7 mouse cellular contexts compared by ENCODE assay signal in genomic region chr11:32340476-32341473, GRCm38 (mm10). TPM values are rescaled to one million over a fixed set of nuclear protein-coding genes. Genes with fewer than 3 reads are reported as not detected.
DNase-seq lines count a peak whose midpoint lies in the region; ATAC-seq lines count a peak whose summit lies in the region.

No protein-coding gene starts in this region.

- H3K36me3 ChIP-seq in stomach, embryonic 16.5 days (ENCODE audit: control insufficient read depth, insufficient read depth, low read length) = no peaks in the 10 kb centered on the region

- H3K27ac ChIP-seq in stomach, embryonic 16.5 days (ENCODE audit: low read length) = peak overlapping the region; percentile 22; the same call in 1 of the 2 replicates

- 0 out of 2 replicates have a peak overlapping the region, but pooled peaks have one; percentile 6 for H3K4me2 ChIP-seq in stomach, embryonic 16.5 days (ENCODE audit: low read depth, low read length)

- 0 out of 2 replicates have a peak overlapping the region, but pooled peaks have one; percentile 11 for H3K9ac ChIP-seq in stomach, embryonic 16.5 days (ENCODE audit: low read length)

- H3K4me1 ChIP-seq in stomach, embryonic 16.5 days (ENCODE audit: control insufficient read depth, insufficient read depth, low read length) = peaks cover 24% of the 10 kb centered on the region

- H3K27me3 ChIP-seq in stomach, embryonic 16.5 days (ENCODE audit: control insufficient read depth, insufficient read depth, low read length) = no peaks in the 10 kb centered on the region

- peak; percentile 37 for DNase-seq in ovary, postnatal 14 days (ENCODE audit: low spot score)
- DNase-seq in ovary, postnatal 10 days (ENCODE audit: low spot score) = no peak
- DNase-seq in adrenal gland, postnatal 14 days = peak; percentile 74
- DNase-seq in induced T-regulatory cell, adult 2 months (ENCODE audit: low read depth) = peak; percentile 66
- peak; percentile 61 for DNase-seq in lung, postnatal 36 days

- ATAC-seq in erythroblast, adult 5-6 weeks (replicated peaks; ENCODE audit: low FRiP score, poor library complexity, severe bottlenecking) = peak; percentile 67
- ATAC-seq in stomach, embryonic 16.5 days (ENCODE audit: insufficient read depth, low FRiP score) = no peak

- H3K4me3 ChIP-seq in stomach, embryonic 16.5 days (replicated peaks; ENCODE audit: low read length) = no peak overlapping the region

- H3K9me3 ChIP-seq in stomach, embryonic 16.5 days (replicated peaks; ENCODE audit: control insufficient read depth, low read length) = no peaks in the 10 kb centered on the region; the same call in 1 of the 2 replicates

- 36% methylated on average over 17 of the region's 17 CpGs for WGBS in stomach, embryonic 16.5 days

RNA-seq across cellular contexts. Expression of gene Sh3pxd2b, which starts 6.8 kb away (rescaled TPM):
- total RNA-seq in adrenal gland, postnatal 14 days (2021) = 8.9 and 11.1 TPM in 2 replicates
- 0.42 and 0.96 TPM in 2 replicates for total RNA-seq in erythroblast, adult 5-6 weeks (2015; ENCODE audit: low replicate concordance)
- total RNA-seq in erythroblast, adult 5-6 weeks (2017; ENCODE audit: low replicate concordance) = 0.28 and 0.85 TPM in 2 replicates
- 21.3 and 21.5 TPM in 2 replicates for polyA plus RNA-seq in stomach, embryonic 16.5 days (2015; fragmentation: Nextera tagmentation; extraction: Ambion mirVana)

RNA-seq across cellular contexts. Expression of gene Hbq1a, which starts 40.9 kb away (rescaled TPM):
- 1.0 TPM in 1 of 2 replicates, not detected in the other for total RNA-seq in adrenal gland, postnatal 14 days (2021)
- 28.2 and 42.2 TPM in 2 replicates for total RNA-seq in erythroblast, adult 5-6 weeks (2015; ENCODE audit: low replicate concordance)
- 17.0 and 21.0 TPM in 2 replicates for total RNA-seq in erythroblast, adult 5-6 weeks (2017; ENCODE audit: low replicate concordance)
- 0.62 and 1.2 TPM in 2 replicates for polyA plus RNA-seq in stomach, embryonic 16.5 days (2015; fragmentation: Nextera tagmentation; extraction: Ambion mirVana)

RNA-seq across cellular contexts. Expression of gene Hba-a2, which starts 44.5 kb away (rescaled TPM):
- 8,335 and 10,867 TPM in 2 replicates for total RNA-seq in adrenal gland, postnatal 14 days (2021)
- total RNA-seq in erythroblast, adult 5-6 weeks (2015; ENCODE audit: low replicate concordance) = 143,341 and 149,783 TPM in 2 replicates
- 224,706 and 268,423 TPM in 2 replicates for total RNA-seq in erythroblast, adult 5-6 weeks (2017; ENCODE audit: low replicate concordance)
- polyA plus RNA-seq in stomach, embryonic 16.5 days (2015; fragmentation: Nextera tagmentation; extraction: Ambion mirVana) = 13,147 and 13,964 TPM in 2 replicates

RNA-seq across cellular contexts. Expression of gene Hbq1b, which starts 54.0 kb away (rescaled TPM):
- 2.8 and 3.2 TPM in 2 replicates for total RNA-seq in adrenal gland, postnatal 14 days (2021)
- total RNA-seq in erythroblast, adult 5-6 weeks (2015; ENCODE audit: low replicate concordance) = 294 and 334 TPM in 2 replicates
- total RNA-seq in erythroblast, adult 5-6 weeks (2017; ENCODE audit: low replicate concordance) = 138 and 139 TPM in 2 replicates
- polyA plus RNA-seq in stomach, embryonic 16.5 days (2015; fragmentation: Nextera tagmentation; extraction: Ambion mirVana) = 3.3 and 5.5 TPM in 2 replicates

RNA-seq across cellular contexts. Expression of gene Hba-a1, which starts 57.5 kb away (rescaled TPM):
- 9,215 and 11,792 TPM in 2 replicates for total RNA-seq in adrenal gland, postnatal 14 days (2021)
- 59,368 and 63,767 TPM in 2 replicates for total RNA-seq in erythroblast, adult 5-6 weeks (2015; ENCODE audit: low replicate concordance)
- 14,861 and 24,674 TPM in 2 replicates for total RNA-seq in erythroblast, adult 5-6 weeks (2017; ENCODE audit: low replicate concordance)
- 5,545 and 5,672 TPM in 2 replicates for polyA plus RNA-seq in stomach, embryonic 16.5 days (2015; fragmentation: Nextera tagmentation; extraction: Ambion mirVana)

Comparison
In these comparisons a context has a peak if more than half of its experiments do, and no peak if none do; other contexts are left out.
1. RNA of gene Hba-a2, which starts 44.5 kb away (total RNA-seq): 143,341 to 268,423 TPM in erythroblast, adult 5-6 weeks; 8,335 to 10,867 TPM in adrenal gland, postnatal 14 days; every median in the first group is over 10 times any median in the second.